Mouse (Mus musculus): ENCODE measurements around the gene Enox1.
A peak's percentile ranks its signal among the peaks of the same experiment; 100 is the strongest.

Gene Enox1

DNA sequence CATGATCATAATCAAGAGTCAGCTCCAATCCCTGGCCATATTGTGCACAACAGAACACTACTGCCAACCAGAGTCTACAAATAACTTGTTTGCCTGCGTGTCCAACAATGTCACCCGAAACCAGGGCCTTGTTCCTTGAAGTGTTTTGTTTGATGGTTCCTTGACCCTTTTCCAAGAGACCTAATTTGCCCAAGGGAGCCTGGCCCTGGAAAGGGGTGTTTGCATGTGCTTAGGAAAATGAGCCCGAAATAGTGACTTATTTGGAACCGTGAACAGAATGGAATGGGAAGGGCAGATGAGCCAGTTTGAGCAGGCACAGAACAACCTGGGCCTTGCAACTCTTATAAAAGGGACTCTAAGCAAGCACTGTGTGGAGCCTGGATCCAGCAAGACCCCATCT is 316.9 kb downstream of the Enox1 start:
- no peak for DNase-seq

- DNase-seq, result no peak
These were observed 317.5 kb downstream of the Enox1 start for GRCm38 (mm10) chr14:77474026-77474425.

GRCm38 (mm10) chr14:77475134-77475820 is 318.7 kb downstream of the Enox1 start:
- peak in 1 of 2 experiments; percentile 38 for DNase-seq

- no peak for DNase-seq
These were observed 321.1 kb downstream of the Enox1 start for GRCm38 (mm10) chr14:77477704-77478103.

DNA sequence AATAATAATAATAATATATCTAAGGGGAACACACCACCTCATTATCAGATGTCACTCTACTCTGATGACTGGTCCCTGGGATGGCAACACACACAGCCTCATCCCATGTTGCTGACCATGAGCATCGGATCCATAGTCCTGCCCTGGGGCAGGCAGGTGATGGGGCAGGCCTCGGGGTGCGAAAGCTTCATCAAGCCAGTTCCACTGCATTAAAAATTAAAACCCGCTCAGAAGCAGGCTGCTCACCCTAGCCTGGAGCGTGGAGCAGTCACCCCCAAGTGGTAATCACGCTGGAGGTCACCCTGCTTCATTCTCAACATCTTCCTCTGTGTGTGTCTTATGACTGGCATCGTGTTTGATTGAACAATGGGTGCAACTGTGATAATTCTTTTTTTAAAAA is 321.6 kb downstream of the Enox1 start:
- no peak for DNase-seq

DNA sequence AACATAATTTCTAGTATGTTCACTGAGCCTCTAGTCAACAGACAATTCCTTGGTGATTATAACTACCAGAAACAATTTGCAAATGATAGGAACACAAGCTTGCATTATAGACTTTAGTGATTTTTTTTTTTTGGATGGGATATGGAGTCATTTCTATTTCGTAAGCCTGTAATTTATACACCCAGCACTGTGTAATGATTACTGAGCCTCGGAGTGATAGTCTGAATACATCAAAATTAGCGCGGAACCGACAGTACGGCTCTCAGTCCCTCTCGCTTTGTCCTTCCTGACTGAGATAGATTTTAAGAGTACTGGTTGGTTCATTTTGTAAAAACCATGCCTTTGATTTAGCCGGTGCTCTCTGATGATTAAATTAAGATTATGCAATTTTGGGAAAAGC is 322.1 kb downstream of the Enox1 start:
- no peak for DNase-seq

- DNase-seq, result no peak
These were observed 326.5 kb downstream of the Enox1 start for GRCm38 (mm10) chr14:77483076-77483475.

- DNase-seq, result peak; percentile 54 to 86
These were observed 328.4 kb downstream of the Enox1 start for GRCm38 (mm10) chr14:77484951-77485447.

DNA sequence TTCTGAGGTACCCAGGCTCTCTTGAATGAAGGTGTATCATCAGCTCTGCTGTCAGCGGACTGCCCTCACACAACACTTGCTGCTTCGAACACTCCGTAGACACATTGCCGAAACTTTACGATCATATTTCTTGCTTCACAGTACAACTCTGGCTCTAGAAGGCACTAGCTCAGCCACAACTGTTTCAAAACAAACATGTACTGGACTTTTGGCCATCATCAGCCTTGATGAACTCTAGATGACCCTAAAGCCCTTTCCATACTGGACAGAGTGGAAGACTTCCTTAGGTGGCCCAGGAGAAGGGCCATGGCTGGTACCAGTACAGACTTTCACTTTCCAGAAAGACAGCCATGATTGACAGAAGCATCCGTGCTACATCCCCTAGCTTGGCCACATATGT is 334.1 kb downstream of the Enox1 start:
- no peak for DNase-seq

- DNase-seq, result no peak
These were observed 335.2 kb downstream of the Enox1 start for GRCm38 (mm10) chr14:77491731-77492130.

DNA sequence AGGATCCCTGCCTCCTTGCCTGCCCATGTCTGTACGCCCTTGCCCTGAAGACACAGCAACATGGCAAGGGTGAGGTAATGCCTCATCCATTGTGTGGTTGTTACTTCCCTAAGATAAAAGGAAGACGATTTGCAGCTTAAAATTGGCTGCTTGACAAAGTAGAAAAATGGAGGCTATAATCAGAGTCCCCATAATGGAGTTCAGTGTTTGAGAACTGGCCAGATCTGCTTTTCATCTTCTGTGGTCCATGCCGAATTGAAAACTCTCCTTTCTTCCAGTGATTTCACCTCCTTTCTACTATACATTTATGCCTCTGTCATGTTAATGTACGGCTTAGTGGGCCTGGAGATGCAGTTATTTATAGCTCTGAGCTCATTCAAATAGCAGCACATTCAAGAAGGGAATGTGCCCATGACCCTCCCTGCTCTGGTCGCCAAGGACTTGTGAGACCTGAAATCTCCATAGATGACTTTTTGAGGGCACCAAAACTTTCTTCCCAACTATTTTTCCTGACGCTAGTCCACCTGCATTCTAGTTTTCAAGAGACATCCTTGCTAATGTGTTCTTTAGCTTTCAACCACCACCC is 343.5 kb downstream of the Enox1 start:
- no peak for DNase-seq

- DNase-seq, result no peak
These were observed 348.0 kb downstream of the Enox1 start for GRCm38 (mm10) chr14:77504458-77505135.

GRCm38 (mm10) chr14:77506341-77506740 is 349.8 kb downstream of the Enox1 start:
- no peak for DNase-seq

- no peak for DNase-seq
These were observed 351.5 kb downstream of the Enox1 start for GRCm38 (mm10) chr14:77508036-77508435.

GRCm38 (mm10) chr14:77509042-77509441 is 352.5 kb downstream of the Enox1 start:
- DNase-seq, result no peak

DNA sequence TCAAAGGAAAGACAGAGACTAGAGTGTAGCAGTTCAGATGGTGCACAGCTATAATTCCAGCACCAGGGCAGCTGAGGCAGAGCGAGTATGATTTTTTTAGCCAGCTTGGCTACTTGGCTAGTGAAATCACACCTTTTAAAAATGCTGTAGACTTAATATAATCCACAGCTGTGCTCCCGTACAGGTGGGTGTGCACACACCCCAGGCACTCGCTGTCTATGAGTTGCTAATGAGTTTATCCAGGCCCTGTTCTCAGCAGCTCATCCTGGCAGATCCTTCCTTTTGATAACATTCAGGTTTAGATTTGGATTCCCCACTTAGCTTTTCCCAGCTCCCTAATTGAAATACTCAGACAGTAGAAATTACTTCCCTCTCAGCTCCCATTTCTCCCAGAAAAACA is 353.4 kb downstream of the Enox1 start:
- DNase-seq, result no peak

GRCm38 (mm10) chr14:77511137-77511870 is 354.7 kb downstream of the Enox1 start:
- DNase-seq, result no peak

DNA sequence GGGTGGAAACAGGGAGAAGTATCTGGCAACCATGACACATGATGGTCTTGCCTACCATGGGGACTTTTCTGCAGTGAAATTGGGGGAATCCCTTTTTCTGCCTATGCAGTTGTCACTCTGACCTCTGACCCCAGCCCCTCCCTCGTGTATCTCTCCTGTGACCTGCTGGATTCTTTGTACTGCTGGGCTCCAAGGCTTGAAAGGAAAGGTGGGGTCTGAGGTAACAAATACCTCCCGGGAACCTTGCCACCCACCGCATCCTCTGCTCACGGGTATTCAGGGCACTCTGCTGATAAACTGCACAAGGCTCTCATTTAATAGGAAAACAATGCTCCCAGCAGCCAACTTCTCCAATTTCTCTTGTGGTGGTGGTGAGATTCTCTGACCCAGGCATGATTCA is 361.5 kb downstream of the Enox1 start:
- no peak for DNase-seq

- DNase-seq, result no peak
These were observed 362.6 kb downstream of the Enox1 start for GRCm38 (mm10) chr14:77518941-77519695.

DNA sequence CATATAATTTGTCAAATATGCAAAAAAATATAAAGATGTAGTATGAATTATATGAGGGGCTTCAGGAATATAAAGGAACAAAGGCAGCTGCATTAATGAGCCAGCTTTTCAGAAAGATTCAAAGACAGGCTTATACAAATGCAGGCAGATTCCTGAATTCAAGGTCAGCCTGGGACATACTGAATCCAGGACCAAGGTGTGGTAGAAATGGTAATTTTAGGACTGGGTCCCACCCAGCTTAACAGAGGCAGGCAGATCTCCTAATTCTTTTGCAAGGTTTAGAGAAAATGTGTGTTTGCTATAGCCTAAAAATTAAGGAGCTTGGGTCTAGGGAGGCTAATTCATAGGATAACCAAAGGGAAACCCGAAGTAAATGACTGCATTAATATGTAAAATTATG is 363.1 kb downstream of the Enox1 start:
- DNase-seq, result no peak

- peak in 1 of 2 experiments; percentile 31 for DNase-seq
These were observed 367.7 kb downstream of the Enox1 start for GRCm38 (mm10) chr14:77524303-77524702.

DNA sequence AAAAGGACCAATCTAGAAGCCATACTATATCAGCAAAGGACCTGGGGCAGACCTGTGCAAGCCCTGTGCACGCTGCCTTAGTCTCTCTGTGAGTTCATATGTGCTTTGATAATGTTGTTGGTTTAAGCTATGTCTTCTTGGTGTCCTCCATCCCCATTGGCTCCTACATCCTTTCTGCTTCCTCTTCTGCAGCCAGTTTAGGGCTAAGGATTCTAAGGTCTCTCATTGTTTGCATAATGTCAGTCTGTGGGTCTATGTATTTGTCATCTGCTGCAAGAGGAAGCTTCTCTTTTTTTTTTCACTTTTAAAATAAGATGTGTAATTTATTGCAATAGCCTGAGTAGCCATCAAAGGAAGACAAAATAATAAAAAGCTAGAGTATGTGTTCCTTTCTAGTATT is 369.7 kb downstream of the Enox1 start:
- no peak for DNase-seq

- no peak for DNase-seq
These were observed 372.6 kb downstream of the Enox1 start for GRCm38 (mm10) chr14:77529201-77529600.

Data from lung, postnatal 4 days (tissue).